Mouse (Mus musculus): ENCODE measurements around the gene Lysmd2.
"Not testable (repeated sequence)": the region's sequence is repeated elsewhere in the genome, so short reads cannot be mapped to it uniquely, and the experiment has no call there.

Lysmd2 gene

DNA sequence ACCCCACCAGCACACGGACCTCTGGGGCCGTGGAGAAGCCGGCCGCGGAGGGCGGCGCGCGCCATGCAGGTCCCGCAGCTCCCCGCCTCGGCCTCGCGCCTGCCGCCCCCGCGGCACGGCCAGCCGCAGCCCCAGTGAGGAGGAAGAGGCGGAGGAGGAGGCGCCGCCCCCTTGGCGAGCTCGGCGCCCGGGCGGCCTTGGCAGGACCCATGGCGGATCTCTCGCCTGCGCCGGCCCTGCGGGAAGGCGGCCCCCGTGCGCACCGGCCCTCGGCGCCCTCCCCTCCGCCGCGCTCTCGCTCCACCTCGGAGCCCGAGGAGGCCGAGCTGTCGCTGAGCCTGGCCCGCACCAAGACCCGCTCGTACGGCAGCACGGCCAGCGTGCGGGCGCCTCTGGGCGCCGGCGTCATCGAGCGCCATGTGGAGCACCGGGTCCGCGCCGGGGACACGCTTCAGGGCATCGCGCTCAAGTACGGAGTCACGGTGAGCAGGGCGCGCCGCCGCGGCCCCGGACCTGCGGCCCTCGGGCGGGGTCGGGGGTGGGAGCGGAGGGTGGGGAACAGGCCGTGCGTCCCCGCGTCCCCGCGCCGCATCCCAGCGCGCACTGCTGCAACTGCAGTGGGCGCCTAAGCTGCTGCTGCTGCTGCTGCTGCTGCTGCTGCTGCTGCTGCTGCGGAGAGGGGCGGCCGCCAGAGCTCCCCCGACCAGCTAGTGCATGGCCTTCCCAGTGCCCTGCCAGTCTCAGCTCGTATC lies at the start of gene Lysmd2:
TSS of gene Lysmd2 (plus strand) at position 186 of the 752 bp plus-strand sequence.
- peak; percentile 67 for DNase-seq

DNA sequence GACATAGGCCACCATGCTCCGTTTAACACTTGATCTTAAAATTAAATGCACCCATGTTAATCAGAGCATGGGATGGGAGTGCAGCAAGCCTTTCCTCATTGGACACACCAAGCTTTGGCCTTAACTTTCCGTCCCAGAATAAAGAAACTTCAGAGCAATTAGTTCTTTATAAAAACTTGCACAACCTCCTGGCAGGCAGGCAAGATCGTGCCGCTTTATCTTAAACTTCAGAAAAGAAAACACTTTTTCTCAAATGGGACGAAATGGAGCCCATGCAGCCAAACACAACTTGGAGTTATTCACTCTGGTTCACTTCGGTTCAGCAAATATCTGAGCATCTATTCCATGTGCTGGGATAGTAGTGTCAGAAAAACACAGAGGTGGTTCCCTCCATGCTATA lies 46.2 kb upstream of the Lysmd2 start:
- DNase-seq, result peak; percentile 24

DNA sequence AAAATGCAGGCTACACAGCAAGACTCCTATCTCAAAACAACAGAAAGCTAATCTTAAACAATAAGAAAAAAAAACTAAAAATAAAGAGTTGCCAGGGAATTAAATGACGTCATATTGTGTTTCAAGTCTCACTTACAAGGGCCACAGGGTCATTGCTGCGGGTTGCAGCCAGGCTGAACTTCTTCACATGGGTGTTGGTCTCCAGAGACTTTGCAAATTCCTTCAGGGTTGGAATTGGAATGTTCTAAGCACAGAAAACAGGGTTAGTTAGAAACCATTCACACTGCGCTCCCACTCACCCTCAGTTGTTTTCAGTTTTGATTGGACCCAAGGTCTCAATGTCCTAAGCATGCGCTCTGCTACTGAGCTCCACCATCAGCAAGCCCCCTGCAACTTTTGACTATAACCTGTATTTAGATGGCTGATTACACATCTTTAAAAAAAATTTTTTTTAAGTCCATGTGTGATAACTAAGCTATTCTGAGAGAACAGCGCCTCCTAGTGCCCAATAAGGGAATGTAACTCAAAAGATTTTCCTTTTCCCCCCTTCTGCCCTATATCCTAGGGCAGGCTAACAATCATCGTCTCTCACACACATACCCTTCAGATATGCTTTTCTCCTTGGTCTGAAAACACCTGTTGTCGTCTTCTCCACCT lies 43.7 kb upstream of the Lysmd2 start:
- DNase-seq, result peak; percentile 64

DNA sequence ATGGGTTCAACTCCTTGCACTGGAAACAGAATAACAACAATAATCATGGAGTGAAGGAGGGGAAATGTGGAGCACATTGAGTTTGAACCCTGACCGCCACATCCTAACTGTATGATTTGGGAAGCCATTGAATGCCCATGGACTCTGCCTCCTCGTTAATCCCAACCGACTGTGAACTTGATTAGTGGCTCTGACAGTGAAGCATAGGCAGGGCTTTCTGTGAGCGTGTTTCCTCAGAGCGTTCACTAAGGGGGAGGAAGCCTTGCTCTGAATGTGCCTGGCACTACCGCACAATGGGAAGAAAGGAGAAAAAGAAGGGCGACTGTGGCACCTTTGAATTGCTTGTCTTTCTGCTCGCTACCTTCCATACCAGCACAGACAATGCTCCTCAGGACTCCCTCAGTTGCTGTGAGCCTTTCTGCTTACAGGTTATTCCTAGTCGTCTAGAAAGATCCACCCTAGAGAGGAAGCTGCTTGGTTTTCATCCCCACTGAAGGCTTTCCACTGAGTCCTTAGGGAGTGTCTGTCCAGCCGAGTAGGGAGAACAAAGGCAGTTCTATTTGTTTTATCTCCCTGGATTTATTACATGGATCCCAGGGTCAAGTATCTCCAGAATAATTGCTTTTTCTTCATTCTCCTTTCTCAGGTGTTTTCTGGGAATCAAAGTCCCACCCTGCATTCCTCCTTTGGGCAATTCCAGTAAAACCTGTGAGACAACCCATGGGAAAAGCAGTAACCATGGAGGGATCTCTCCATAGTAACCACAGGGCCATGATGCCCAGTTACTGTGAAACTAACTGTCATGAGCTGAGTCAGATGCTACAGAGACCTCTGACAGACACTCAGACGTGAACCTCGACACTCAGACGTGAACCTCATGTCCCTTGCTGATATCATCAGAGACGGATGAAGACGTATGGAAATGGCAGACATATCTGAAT lies 35.4 kb upstream of the Lysmd2 start:
- DNase-seq, result no peak

DNA sequence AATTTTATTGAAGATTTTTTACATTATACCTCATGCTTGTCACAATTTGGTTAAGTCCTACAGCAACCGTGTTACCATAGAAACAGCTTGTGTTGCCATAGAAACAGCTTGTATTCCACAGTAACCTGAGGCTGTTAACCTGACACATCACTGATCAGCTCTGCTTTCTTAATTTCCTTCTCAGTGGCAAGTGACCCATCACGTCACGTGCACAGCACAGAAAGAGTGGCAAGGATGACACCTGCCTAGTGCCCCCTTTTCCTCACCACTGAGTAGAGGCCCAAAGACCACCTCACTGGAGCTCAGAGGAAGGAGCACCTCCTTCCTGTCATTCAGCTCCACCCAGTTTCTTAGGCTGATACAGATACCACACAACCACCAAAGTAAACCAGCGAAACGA lies 32.1 kb upstream of the Lysmd2 start:
- DNase-seq, result no peak

DNA sequence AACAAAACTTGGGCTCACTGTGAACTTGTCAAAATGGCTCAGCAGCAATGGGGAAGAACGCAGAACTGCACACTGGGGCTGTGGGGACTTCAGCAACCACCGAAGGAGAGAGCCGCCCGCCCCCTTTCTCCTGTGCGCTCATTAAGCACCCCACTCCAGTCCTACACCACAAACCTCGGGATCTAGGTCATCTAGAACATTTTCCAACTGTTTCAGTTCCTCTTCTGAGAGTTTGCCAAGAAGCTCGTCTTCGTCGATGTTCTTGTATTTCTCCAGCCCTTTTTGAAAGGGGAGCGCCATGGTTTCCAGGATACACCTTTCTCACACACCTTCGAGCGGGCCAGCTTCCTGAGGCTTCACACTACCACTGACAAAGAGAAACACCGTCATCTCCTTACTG lies 28.5 kb upstream of the Lysmd2 start:
- no peak for DNase-seq

DNA sequence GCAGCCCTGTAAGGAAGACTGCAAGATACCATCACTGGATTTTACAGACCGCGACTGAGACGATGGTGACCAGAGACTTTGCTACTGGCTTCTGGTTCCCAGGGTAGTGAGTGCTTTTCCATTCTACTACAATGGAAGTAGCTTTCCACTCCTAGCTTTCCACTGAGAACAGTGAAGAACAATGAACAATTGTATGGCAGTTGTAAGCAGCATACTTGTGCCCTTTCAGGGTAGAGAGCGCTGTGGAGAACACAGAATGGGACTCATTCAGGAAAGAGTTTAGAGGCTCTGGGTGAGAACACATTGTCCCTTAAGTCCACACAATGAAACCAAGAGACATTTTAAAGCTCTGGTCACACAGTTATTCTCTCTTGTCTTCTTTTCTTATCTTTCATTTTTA lies 27.9 kb upstream of the Lysmd2 start:
- DNase-seq, result no peak

DNA sequence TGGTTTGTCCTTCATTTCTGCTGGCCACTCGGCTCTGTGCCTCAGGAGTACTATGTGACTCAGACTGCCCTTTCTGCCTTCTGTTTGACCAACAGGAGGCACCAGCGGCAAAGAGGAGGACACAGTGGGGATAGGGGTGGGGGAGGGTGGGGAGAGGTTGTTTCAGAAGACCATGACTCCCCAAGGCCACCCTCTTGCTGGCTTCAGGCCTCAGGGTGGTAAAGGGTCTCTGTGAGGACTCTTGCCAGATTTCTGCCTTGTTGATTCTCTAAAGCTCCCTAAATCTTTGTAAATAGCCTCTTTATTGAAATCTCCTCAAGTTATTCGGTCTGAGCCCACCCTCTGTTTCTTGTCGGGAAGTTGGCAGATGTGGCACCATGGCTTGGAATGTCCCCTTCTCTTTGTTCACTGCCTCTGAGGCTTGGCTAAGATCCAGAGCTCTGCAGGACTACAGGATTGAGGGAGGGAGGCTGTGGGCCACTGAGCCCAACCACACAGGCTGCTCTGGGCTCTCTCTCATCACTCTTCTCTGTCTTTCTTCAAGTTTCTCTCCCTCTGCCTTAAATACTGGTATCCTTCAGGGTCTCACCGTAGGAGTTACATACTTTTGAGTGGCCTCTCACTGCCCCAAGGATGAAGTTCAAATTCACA lies 26.2 kb upstream of the Lysmd2 start:
- DNase-seq, result peak; percentile 24

DNA sequence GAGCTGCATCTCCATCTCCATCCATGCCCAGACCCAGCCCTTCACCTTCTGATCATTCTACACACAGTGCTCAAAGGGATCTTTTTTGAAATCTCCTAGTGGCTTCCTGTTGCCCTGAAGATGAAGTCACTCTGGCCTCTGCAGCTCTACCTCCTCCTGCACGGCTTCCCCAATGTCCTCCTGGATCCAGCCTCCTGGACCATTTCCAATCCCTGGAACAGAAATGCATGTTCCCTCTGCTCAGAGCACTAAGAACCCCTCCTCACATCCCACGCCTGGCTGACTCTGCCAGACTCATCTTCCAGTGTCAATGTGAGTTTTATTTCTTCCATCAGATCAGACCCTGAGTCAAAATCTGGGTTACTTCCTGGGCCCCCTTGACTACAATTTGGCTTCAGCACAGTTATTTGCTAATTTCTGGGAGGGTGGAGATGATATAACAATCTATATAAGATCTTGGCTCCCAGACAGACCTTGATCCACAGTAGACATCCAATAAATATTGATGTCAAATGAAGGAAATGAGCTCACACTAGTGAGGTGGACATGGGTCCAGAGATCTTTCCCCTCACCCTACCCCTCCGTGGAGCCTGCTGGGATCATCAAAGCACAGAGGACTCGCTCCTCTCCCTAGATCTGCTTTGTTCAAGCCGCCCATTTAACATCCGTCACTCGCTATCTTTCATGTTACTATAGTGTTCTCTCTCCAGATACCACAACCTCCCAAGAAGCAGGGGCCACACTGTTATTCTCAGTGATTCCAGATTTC lies 25.2 kb upstream of the Lysmd2 start:
- DNase-seq, result peak; percentile 41

DNA sequence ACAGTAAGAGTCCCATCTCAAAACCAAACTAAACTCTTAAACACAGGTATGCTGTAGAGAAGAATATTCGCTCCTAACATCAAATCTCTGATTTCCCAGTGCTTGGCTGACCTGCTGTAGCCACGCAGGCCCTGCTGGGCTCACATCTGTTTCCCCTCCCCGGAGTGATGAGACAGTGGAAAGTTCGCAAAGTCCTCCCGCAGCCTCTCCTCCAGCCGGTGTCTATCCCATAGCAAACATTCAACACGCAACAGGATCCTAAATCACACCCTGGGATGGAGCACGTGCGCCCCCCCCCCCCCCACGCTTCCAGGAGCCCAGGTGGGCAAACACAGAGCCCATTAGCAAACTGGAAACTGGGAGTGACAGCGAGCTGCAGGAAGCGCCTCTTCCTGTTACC lies 24.0 kb upstream of the Lysmd2 start:
- no peak for DNase-seq

DNA sequence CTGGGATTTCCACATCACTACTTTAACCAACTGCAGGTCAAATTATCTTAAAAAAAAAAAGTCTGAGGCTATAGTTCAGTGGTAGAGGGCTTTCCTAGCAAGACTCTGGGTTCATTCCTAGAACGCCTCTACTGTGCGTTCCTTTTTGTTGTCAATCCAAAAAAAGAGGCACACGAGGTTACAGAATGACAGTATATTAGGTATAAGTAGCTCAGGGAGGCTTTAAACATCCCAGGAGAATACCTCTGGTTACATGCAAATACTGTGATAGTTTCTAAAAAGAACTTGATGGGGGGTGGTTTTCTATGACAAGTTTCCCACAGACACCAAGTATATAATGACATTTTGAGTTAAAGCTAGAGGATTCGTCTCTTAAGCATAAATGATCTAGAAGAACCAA lies 18.0 kb upstream of the Lysmd2 start:
- DNase-seq, result no peak

DNA sequence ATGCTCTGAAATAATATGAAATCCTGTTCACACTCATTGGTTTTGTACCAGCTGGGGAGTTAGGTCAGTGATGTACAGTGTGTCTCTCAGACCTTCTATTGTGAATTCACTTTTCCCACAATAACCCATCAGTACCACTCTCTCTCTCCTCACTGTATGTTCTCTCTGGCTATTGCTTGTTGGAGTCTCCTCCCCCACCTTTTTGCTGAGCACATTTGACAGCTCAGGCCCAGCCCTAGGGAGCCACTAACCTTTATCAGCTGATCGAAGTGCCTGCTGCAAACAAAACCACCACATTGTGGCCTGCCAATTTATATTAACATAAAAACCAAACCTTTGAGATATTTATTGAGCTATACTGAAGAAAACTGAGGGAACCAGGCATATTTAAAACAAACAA lies 16.0 kb upstream of the Lysmd2 start:
- DNase-seq, result no peak

DNA sequence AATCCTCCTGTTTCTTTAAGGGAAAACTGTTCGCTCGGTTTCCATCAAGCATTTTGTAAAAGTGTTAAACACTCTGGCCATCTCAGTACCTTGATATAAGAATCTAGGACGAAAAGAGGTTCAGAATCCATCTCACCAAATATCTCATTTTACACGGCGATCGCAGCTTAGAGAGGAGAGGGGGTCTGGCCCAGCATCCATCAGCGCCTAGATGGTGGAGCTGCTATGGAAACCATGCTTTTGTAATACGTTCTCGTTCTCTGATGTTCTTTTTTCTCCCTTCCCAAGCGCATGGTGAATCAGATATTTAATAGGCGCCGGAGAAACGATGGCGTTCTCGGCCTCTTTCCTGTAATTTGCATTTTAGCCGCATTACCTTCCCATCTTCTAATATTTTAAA lies 15.6 kb upstream of the Lysmd2 start:
- DNase-seq, result no peak

DNA sequence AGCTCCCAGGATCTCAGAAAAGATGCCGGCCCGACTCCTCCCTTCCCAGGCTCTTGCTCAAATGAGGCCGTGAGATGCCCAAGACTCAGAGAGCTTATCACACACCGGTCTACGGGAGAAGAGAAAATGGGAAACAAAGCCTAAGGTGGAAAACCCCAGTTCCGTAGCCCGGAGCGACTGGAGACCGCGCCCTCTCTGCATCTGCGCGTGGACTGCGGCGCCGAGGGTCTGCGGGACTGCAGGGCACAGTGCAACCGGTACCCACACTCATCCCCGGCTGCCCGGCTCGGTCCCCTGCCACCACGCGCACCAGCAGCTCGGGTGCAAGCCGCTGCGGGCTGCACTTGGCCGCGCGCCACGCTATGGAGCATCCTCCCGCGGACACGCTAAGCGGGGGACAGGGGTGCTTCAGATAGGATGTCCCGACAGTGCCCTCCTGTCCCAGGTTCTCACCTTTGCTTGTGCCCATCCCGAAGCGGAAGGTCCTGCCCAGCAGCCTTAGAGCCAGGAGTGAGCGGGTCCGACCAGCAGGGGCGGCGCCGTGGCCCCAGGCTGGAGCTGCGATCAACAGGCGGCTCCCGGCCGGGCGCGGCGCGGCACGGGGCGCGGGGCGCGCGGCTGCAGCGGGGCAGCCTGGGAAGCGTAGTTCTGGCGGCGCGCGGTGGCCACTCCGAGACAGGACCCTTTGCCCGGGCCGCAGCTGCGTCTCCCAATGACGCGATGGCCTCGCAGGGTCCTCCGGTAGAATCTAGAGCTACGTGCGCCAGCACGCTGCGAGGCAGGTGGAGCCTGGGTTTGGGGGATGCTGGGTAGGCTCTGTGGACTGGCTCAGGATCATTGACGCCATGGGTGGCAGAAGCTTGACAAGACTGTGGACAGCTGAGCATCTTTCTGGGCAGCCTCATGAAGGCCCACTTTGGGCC lies 14.7 kb upstream of the Lysmd2 start, which contains the start of gene Tmod2:
TSS of gene Tmod2 (minus strand) at position 755 of the 923 bp plus-strand sequence.
- DNase-seq, result peak; percentile 8

DNA sequence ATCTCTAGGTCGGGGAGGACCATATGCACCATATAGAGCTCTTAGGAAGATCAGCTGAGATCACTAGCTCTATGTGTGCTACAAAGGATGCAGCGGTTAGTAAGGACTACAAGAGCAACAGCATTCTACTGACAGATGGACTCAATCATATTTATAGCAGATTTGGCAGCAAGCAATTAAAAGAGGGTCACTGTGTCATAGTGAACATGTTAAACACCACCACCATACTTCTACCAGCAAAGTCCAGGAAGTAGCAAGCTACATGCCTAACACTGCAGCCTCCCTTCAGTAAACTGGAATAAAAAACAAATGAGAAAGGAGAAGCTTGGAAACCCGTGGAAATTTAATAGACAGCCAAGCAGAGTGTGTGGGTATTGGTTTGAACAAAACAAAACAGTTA lies 9.0 kb upstream of the Lysmd2 start:
- no peak for DNase-seq

DNA sequence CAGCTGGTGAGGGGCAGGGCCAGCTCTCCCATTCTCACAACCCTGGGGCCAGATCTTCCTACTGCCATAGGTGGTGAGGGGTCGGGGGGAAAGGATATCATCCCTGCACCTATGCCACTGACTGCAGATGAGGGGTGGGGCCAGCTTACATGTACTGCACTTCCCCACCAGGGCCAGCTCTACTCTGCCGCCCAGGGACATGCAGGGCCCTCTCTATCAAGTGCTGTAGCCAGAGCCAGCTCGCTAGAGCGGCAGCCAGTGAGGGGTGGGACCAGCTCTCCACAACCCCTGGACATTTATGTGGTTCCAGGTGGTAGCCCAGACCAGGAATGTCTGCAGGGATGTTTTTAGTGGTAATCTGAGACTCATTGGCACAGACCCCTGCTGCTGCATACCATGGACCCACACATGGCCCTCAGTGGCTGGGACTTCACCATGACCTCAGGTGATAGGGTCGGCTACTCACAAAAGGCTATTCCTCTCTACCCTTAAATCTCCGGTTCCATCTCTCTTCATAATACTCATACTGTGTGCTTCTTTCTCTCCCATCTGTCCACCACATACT lies 6.6 kb upstream of the Lysmd2 start:
- DNase-seq, result no peak

DNA sequence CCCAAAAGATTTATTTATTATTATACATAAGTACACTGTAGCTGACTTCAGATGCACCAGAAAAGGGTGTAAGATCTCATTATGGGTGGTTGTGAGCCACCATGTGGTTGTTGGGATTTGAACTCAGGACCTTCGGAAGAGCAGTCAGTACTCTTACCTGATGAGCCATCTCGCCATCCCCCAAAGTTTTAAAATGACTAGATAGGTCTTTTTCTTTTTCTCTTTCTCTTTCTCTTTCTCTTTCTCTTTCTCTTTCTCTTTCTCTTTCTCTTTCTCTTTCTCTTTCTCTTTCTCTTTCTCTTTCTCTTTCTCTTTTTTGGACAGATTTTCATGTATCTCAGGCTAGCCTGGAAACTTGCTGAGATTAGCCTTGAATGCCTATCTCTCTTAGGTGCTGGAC lies 5.8 kb upstream of the Lysmd2 start:
- not testable (repeated sequence) for DNase-seq

DNA sequence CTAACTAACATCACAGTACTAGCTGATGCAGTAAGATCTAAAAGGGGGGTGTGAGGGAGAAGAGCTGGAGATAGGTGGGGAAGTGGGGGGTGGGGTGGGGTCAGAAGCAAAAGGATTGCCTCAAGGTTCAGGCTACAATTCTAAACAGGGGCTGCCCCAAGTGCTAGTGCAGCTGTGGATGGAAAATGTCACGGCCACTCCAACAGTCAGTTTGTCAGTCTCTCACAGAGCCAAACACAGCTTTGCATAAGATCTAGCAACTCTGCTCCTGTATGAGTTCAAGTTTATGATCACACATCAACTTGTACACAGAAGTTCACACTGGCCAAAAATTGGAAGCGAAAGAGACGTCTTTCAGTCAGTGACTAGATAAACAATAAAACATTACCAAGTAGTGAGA lies 4.1 kb upstream of the Lysmd2 start:
- no peak for DNase-seq

DNA sequence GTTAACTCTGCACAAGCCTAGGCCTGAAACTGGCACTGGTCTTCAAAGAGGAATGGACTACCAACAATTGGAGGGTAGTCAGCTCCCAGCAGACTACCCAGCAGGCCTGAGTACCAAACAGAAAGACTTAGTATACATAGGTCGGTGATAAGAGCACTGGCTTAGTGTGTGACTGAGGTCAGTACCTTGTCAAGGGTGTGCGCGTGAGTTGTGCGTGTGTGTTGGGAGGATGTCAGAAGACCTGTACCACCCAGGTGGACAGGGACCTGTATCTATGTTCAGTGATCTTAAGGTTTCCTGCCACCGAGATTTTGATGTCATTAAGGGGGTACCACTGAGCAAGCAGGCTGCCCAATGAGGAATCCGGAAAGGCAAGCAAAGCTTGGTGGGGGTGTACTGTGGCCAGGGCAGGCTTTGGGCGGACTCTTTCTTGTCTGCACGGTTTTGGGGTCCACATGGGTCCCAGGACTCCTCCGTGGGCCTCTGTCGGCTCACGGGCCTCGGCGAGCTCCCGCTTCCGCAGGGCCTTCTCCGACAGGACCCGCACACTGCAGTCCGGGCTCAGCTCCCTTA lies 472 bp upstream of the Lysmd2 start:
- DNase-seq, result no peak

DNA sequence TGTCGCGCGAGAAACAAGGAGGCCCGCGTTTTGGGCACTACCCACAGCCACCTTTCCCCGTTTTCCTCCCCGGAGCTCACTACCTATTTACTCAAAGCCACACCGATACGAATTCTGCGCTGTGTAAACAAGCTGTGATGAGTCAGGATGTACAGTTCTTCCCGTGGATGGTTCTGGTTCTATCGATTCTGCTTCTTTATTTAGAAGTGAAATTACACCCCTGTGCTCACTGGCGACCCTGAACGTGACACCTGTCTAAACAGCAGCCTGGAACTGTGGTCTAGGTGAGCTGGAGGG lies 715 bp downstream of the Lysmd2 start:
- DNase-seq, result no peak
